Mouse (Mus musculus): ENCODE data around the gene Hmcn1.

DNA sequence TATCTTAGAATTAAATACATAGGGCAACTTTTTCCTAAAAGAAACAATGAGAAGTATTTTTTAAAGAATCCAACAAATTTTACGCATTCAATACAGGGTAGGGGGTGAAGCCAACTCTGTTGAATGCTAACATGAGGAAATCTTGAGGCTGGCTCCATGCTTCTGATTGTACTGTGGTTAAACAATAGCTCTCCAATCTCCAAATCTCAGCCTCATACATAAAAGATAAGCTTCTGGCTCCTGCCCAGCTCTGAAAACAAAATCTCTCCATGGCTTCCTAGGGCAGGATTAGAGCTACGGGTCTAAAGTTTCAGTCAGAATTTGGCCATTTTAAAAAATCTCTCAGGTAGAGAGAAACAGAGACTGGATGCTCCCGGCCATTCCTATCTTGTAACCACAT is 186.4 kb downstream of the Hmcn1 start:
- no peak for TF ChIP-seq POLR2A (IDR thresholded peaks at IDR 0.05; ENCODE audit: extremely low read depth, insufficient read depth, low read length)
- TF ChIP-seq CTCF (IDR thresholded peaks at IDR 0.05; ENCODE audit: extremely low read depth, insufficient read depth, low read length): no peak

Data from cortical plate, adult 2 months (tissue).